Mouse (Mus musculus): ENCODE results near the gene Cst11. TPM values are rescaled to one million over a fixed set of nuclear protein-coding genes. Genes with fewer than 3 reads are reported as not detected.

Gene Cst11
- total RNA-seq (2023), result not detected

GRCm38 (mm10) chr2:148771397-148771796 lies at the start of gene Cst11:
Gene Cst11, minus strand, starts transcription at chr2:148771497.

GRCm38 (mm10) chr2:148819909-148820308 lies 48.6 kb upstream of the Cst11 start, which contains the start of gene Cst13:
Gene Cst13, plus strand, starts transcription at chr2:148820081.

GRCm38 (mm10) chr2:148798485-148798884 lies 27.2 kb upstream of the Cst11 start, which contains the start of gene Cst8:
Gene Cst8, plus strand, starts transcription at chr2:148798785.

GRCm38 (mm10) chr2:148789142-148789541 lies 17.8 kb upstream of the Cst11 start, which contains the start of gene Cst12:
Gene Cst12, plus strand, starts transcription at chr2:148789361.

GRCm38 (mm10) chr2:148781709-148782108 lies 10.4 kb upstream of the Cst11 start, which contains the start of gene 8030411F24Rik:
Gene 8030411F24Rik, plus strand, starts transcription at chr2:148782009.

GRCm38 (mm10) chr2:148750058-148750457 lies 21.2 kb downstream of the Cst11 start, which contains the start of gene Cstl1:
Gene Cstl1, plus strand, starts transcription at chr2:148750358.

GRCm38 (mm10) chr2:148732327-148733000 lies 38.8 kb downstream of the Cst11 start, which contains the start of gene Napb:
Gene Napb, minus strand, starts transcription at chr2:148732467.

Other genes starting within 250 kb of the Cst11 start
- 10 to 100 TPM; 17.8 to 21.2 TPM for gene Nxt1, start 98.9 kb downstream of the Cst11 start, total RNA-seq (2023)
- gene Gzf1, start 90.5 kb downstream of the Cst11 start, total RNA-seq (2023), result 10 to 100 TPM; 10.6 to 12.8 TPM
- gene Napb, start 39.0 kb downstream of the Cst11 start, total RNA-seq (2023), result under 1 TPM; 0.65 to 0.96 TPM
- not detected for gene Cstl1, start 21.1 kb downstream of the Cst11 start, total RNA-seq (2023)
- gene 8030411F24Rik, start 10.5 kb upstream of the Cst11 start, total RNA-seq (2023), result not detected
- gene Cst12, start 17.9 kb upstream of the Cst11 start, total RNA-seq (2023), result not detected
- gene Cst8, start 27.3 kb upstream of the Cst11 start, total RNA-seq (2023), result not detected
- gene Cst13, start 48.6 kb upstream of the Cst11 start, total RNA-seq (2023), result not detected
- gene Cst9, start 63.6 kb upstream of the Cst11 start, total RNA-seq (2023), result not detected
- not detected for gene 9230104L09Rik, start 93.5 kb upstream of the Cst11 start, total RNA-seq (2023)
- gene Cst3, start 104.2 kb upstream of the Cst11 start, total RNA-seq (2023), result 100 to 1,000 TPM; 173 to 181 TPM
- not detected for gene Gm1330, start 231.8 kb upstream of the Cst11 start, total RNA-seq (2023)
- not detected for gene Gm10750, start 245.7 kb upstream of the Cst11 start, total RNA-seq (2023)

Data from B cell, adult 67 days (primary cell).